In genomic region chr8:76898721-76899410, GRCm38 (mm10) we compare ENCODE assay signal across 8 mouse cellular contexts. TPM values are rescaled to one million over a fixed set of nuclear protein-coding genes. Genes with fewer than 3 reads are reported as not detected.
DNase-seq lines count a peak whose midpoint lies in the region; ATAC-seq and TF ChIP-seq lines count a peak whose summit lies in the region.

No protein-coding gene starts in this region.

- no peak for TF ChIP-seq POLR2A in embryonic fibroblast, embryonic 13.5 days (IDR thresholded peaks at IDR 0.05; ENCODE audit: low read depth, low read length)

- H3K4me2 ChIP-seq in heart, embryonic 13.5 days, result peak overlapping the region; percentile 100
- peak overlapping the region; percentile 99 for H3K4me2 ChIP-seq in kidney, embryonic 16.5 days (replicated peaks; ENCODE audit: low read depth, low read length)
- H3K4me2 ChIP-seq in liver, embryonic 14.5 days (ENCODE audit: low read depth), result peak overlapping the region; percentile 68

- H3K4me1 ChIP-seq in embryonic fibroblast, embryonic 13.5 days (ENCODE audit: control insufficient read depth, insufficient read depth, low read length), result no peaks in the 10 kb centered on the region
- peaks cover 17% of the 10 kb centered on the region for H3K4me1 ChIP-seq in heart, embryonic 13.5 days
- peaks cover 25% of the 10 kb centered on the region for H3K4me1 ChIP-seq in kidney, embryonic 16.5 days (ENCODE audit: insufficient read depth, low read length)
- H3K4me1 ChIP-seq in liver, embryonic 14.5 days (replicated peaks; ENCODE audit: control insufficient read depth in 2 of 2, insufficient read depth in 2 of 2, low read length in 1 of 2), result no peaks in the 10 kb centered on the region

- TF ChIP-seq EP300 in liver, embryonic 14.5 days (IDR thresholded peaks at IDR 0.05; ENCODE audit: low read depth), result no peak

- H3K9ac ChIP-seq in heart, embryonic 13.5 days, result peak overlapping the region; percentile 84
- H3K9ac ChIP-seq in kidney, embryonic 16.5 days (replicated peaks; ENCODE audit: low read length), result peak overlapping the region; percentile 63
- H3K9ac ChIP-seq in liver, embryonic 14.5 days (replicated peaks), result no peak overlapping the region; the same call in 1 of the 2 replicates

- H3K4me3 ChIP-seq in embryonic fibroblast, embryonic 13.5 days (ENCODE audit: insufficient read depth, low read length), result peak overlapping the region; percentile 39
- peak overlapping the region; percentile 72 for H3K4me3 ChIP-seq in heart, embryonic 13.5 days
- peak overlapping the region; percentile 74 for H3K4me3 ChIP-seq in kidney, embryonic 16.5 days (ENCODE audit: low read length)
- H3K4me3 ChIP-seq in liver, embryonic 14.5 days (ENCODE audit: insufficient read depth in 1 of 2, low read depth in 2 of 2, low read length in 2 of 2), result peak overlapping the region; percentile 57 to 80

- TF ChIP-seq CTCF in embryonic fibroblast, embryonic 13.5 days (IDR thresholded peaks at IDR 0.05; ENCODE audit: borderline replicate concordance, insufficient read depth, low read length), result no peak
- TF ChIP-seq CTCF in liver, embryonic 14.5 days (IDR thresholded peaks at IDR 0.05; ENCODE audit: low read depth), result no peak

- DNase-seq in A20 (ENCODE audit: low read depth, low spot score), result peak; percentile 81
- peak; percentile 84 to 88 for DNase-seq in adrenal gland, postnatal 36 days
- DNase-seq in liver, embryonic 14.5 days (ENCODE audit: low read depth in 3 of 3, low spot score in 3 of 3), result no peak
- DNase-seq in neural tube, embryonic 10.5 days (ENCODE audit: extremely low spot score, low spot score), result peak; percentile 57
- peak; percentile 31 for DNase-seq in testis, postnatal 14 days (ENCODE audit: low spot score)

- ATAC-seq in heart, embryonic 13.5 days (ENCODE audit: extremely low read depth, insufficient number of reproducible peaks, low FRiP score, low TSS enrichment), result 0 out of 2 replicates have a peak, but pooled peaks have one; percentile 2
- ATAC-seq in kidney, embryonic 16.5 days (ENCODE audit: low FRiP score, low TSS enrichment), result no peak; the same call in 1 of the 2 replicates
- ATAC-seq in liver, embryonic 14.5 days (ENCODE audit: insufficient read depth), result peak; percentile 30

- H3K9me3 ChIP-seq in heart, embryonic 13.5 days, result no peaks in the 10 kb centered on the region
- H3K9me3 ChIP-seq in kidney, embryonic 16.5 days (ENCODE audit: low read length), result no peaks in the 10 kb centered on the region
- no peaks in the 10 kb centered on the region for H3K9me3 ChIP-seq in liver, embryonic 14.5 days (ENCODE audit: control insufficient read depth, low read length)

- peaks cover 30% of the 10 kb centered on the region for H3K27me3 ChIP-seq in heart, embryonic 13.5 days (replicated peaks)
- peaks cover 42% of the 10 kb centered on the region for H3K27me3 ChIP-seq in kidney, embryonic 16.5 days (ENCODE audit: insufficient read depth, low read length)
- peaks cover 42% of the 10 kb centered on the region for H3K27me3 ChIP-seq in liver, embryonic 14.5 days (ENCODE audit: control insufficient read depth, insufficient read depth, low read length)

- H3K27ac ChIP-seq in embryonic fibroblast, embryonic 13.5 days (ENCODE audit: insufficient read depth, low read length), result no peak overlapping the region
- no peak overlapping the region for H3K27ac ChIP-seq in heart, embryonic 13.5 days (replicated peaks)
- no peak overlapping the region for H3K27ac ChIP-seq in kidney, embryonic 16.5 days (ENCODE audit: low read length)
- H3K27ac ChIP-seq in liver, embryonic 14.5 days, result no peak overlapping the region

- H3K36me3 ChIP-seq in heart, embryonic 13.5 days, result no peaks in the 10 kb centered on the region
- H3K36me3 ChIP-seq in kidney, embryonic 16.5 days (ENCODE audit: insufficient read depth, low read length), result no peaks in the 10 kb centered on the region
- no peaks in the 10 kb centered on the region for H3K36me3 ChIP-seq in liver, embryonic 14.5 days (replicated peaks; ENCODE audit: control insufficient read depth, insufficient read depth, low read depth)

- WGBS in heart, embryonic 13.5 days, result under 1% methylated on average over 51 of the region's 60 CpGs
- WGBS in kidney, embryonic 16.5 days, result 0% methylated on average over 45 of the region's 60 CpGs
- WGBS in liver, embryonic 14.5 days (ENCODE audit: insufficient replicate concordance), result under 1% methylated on average over 41 of the region's 60 CpGs

RNA-seq across cellular contexts. Expression of gene Nr3c2, which starts 0.4 kb away (rescaled TPM):
- 10 to 100 TPM in 1 of 2 experiments, 1 to 10 TPM in 1; 5.5 to 13.5 TPM for total RNA-seq in adrenal gland, postnatal 36 days (2021)
- 1.1 and 1.9 TPM in 2 replicates for polyA plus RNA-seq in embryonic fibroblast, embryonic 13.5 days (2011; ENCODE audit: insufficient read length, low read depth, missing spikeins)
- 3.2 and 3.9 TPM in 2 replicates for polyA plus RNA-seq in heart, embryonic 13.5 days (2015; fragmentation: Nextera tagmentation; extraction: Ambion mirVana)
- 4.5 and 4.8 TPM in 2 replicates for polyA plus RNA-seq in kidney, embryonic 16.5 days (2015; fragmentation: Nextera tagmentation; extraction: Ambion mirVana)
- polyA plus RNA-seq in liver, embryonic 14.5 days (2012; rRNA removed), result 0.23 and 0.30 TPM in 2 replicates
- polyA plus RNA-seq in liver, embryonic 14.5 days (2014; fragmentation: Nextera tagmentation; extraction: Ambion mirVana), result 0.91 and 0.99 TPM in 2 replicates

Comparison
In these comparisons a context has a peak if more than half of its experiments do, and no peak if none do; other contexts are left out.
1. DNase-seq: peak in A20 (single experiment), adrenal gland, postnatal 36 days (2 of 2), neural tube, embryonic 10.5 days (single experiment) and testis, postnatal 14 days (single experiment); none in liver, embryonic 14.5 days (0 of 3).
2. Peak in every context shown above with its lines, with median percentiles within 50 percentile points of each other: H3K4me3 ChIP-seq and H3K4me2 ChIP-seq.